Comparison of ENCODE assay signal across 13 mouse cellular contexts in genomic region chr4:115546141-115546828, GRCm38 (mm10). TPM values are rescaled to one million over a fixed set of nuclear protein-coding genes. Genes with fewer than 3 reads are reported as not detected.
A peak's percentile ranks its signal among the peaks of the same experiment; 100 is the strongest.
DNase-seq lines count a peak whose midpoint lies in the region; ATAC-seq lines count a peak whose summit lies in the region.
"Had no signal": no experiment of that assay in that cellular context is flagged by ENCODE, and none has a peak within 500 bp of the region (broad histone marks: within the 10 kb centered on the region; RNA-seq: fewer than 3 reads in every experiment).

No protein-coding gene starts in this region.

- no peaks in the 10 kb centered on the region for H3K9me3 ChIP-seq in heart, embryonic 14.5 days (ENCODE audit: control insufficient read depth, low read length)
- H3K9me3 ChIP-seq: embryonic facial prominence, embryonic 10.5 days; forebrain, embryonic 10.5 days; hindbrain, embryonic 13.5 days had no signal

- no peak overlapping the region for H3K27ac ChIP-seq in heart, embryonic 14.5 days (replicated peaks in 1 of 2; ENCODE audit: control insufficient read depth in 1 of 2, insufficient read depth in 1 of 2, low read depth in 2 of 2, low read length in 2 of 2)
- H3K27ac ChIP-seq: embryonic facial prominence, embryonic 10.5 days; forebrain, embryonic 10.5 days; hindbrain, embryonic 13.5 days had no signal

- H3K4me2 ChIP-seq in heart, embryonic 14.5 days (ENCODE audit: low read length): no peak overlapping the region
- H3K4me2 ChIP-seq: hindbrain, embryonic 13.5 days had no signal

- WGBS in heart, embryonic 14.5 days: 38% methylated on average over 2 of the region's 2 CpGs

- H3K4me1 ChIP-seq in heart, embryonic 14.5 days (ENCODE audit: control insufficient read depth in 2 of 2, insufficient read depth in 2 of 2, low read length in 2 of 2): no peaks in the 10 kb centered on the region
- H3K4me1 ChIP-seq: embryonic facial prominence, embryonic 10.5 days; forebrain, embryonic 10.5 days; hindbrain, embryonic 13.5 days had no signal

- no peaks in the 10 kb centered on the region for H3K27me3 ChIP-seq in heart, embryonic 14.5 days (ENCODE audit: control insufficient read depth, insufficient read depth, low read length)
- H3K27me3 ChIP-seq: hindbrain, embryonic 13.5 days had no signal

- DNase-seq in kidney, adult 8-10 months: peak; percentile 12 to 32
- no peak for DNase-seq in kidney, postnatal 25 days
- DNase-seq in kidney, postnatal 14 days: peak; percentile 45
- DNase-seq in lung, postnatal 36 days: peak; percentile 59
- DNase-seq in layer of hippocampus, adult 9-10 months (ENCODE audit: low spot score): no peak
- DNase-seq in right cerebral cortex, postnatal 10 days (ENCODE audit: low spot score in 2 of 2): no peak
- DNase-seq: cerebellum, adult 18-20 months; thymus, postnatal 4 days had no signal

- H3K36me3 ChIP-seq in heart, embryonic 14.5 days (ENCODE audit: control insufficient read depth, insufficient read depth, low read length): no peaks in the 10 kb centered on the region
- H3K36me3 ChIP-seq: embryonic facial prominence, embryonic 10.5 days; forebrain, embryonic 10.5 days; hindbrain, embryonic 13.5 days had no signal

- no peak overlapping the region for H3K9ac ChIP-seq in heart, embryonic 14.5 days (ENCODE audit: low read length)
- H3K9ac ChIP-seq: hindbrain, embryonic 13.5 days had no signal

- H3K4me3 ChIP-seq in heart, embryonic 14.5 days (ENCODE audit: control insufficient read depth in 1 of 2, insufficient read depth in 1 of 2, low read depth in 1 of 2, low read length in 2 of 2): no peak overlapping the region
- H3K4me3 ChIP-seq: embryonic facial prominence, embryonic 10.5 days; forebrain, embryonic 10.5 days; hindbrain, embryonic 13.5 days had no signal

- peak; percentile 56; the same call in 1 of the 2 replicates for ATAC-seq in heart, embryonic 14.5 days (ENCODE audit: insufficient number of reproducible peaks, insufficient read depth, low FRiP score, low read depth)

RNA-seq across cellular contexts. Expression of gene Cyp4a31, which starts 17.2 kb away (rescaled TPM):
- not detected in 2 replicates for polyA plus RNA-seq in heart, embryonic 14.5 days (2014; fragmentation: Nextera tagmentation; extraction: Ambion mirVana)
- polyA plus RNA-seq: embryonic facial prominence, embryonic 10.5 days; forebrain, embryonic 10.5 days; hindbrain, embryonic 13.5 days; stomach, embryonic 16.5 days had no signal

RNA-seq across cellular contexts. Expression of gene Cyp4a10, which starts 28.2 kb away (rescaled TPM):
- not detected in 2 replicates for polyA plus RNA-seq in heart, embryonic 14.5 days (2014; fragmentation: Nextera tagmentation; extraction: Ambion mirVana)
- polyA plus RNA-seq: embryonic facial prominence, embryonic 10.5 days; forebrain, embryonic 10.5 days; hindbrain, embryonic 13.5 days had no signal

RNA-seq across cellular contexts. Expression of gene Cyp4a14, which starts 50.3 kb away (rescaled TPM):
- not detected in 2 replicates for polyA plus RNA-seq in heart, embryonic 14.5 days (2014; fragmentation: Nextera tagmentation; extraction: Ambion mirVana)
- polyA plus RNA-seq: embryonic facial prominence, embryonic 10.5 days; forebrain, embryonic 10.5 days; hindbrain, embryonic 13.5 days; stomach, embryonic 16.5 days had no signal

RNA-seq across cellular contexts. Expression of gene Cyp4a32, which starts 54.5 kb away (rescaled TPM):
- not detected in 2 replicates for polyA plus RNA-seq in heart, embryonic 14.5 days (2014; fragmentation: Nextera tagmentation; extraction: Ambion mirVana)
- polyA plus RNA-seq: embryonic facial prominence, embryonic 10.5 days; forebrain, embryonic 10.5 days; hindbrain, embryonic 13.5 days; stomach, embryonic 16.5 days had no signal

Comparison
In these comparisons a context has a peak if more than half of its experiments do, and no peak if none do; other contexts are left out.
1. DNase-seq: peak in kidney, adult 8-10 months (2 of 2), kidney, postnatal 14 days (single experiment) and lung, postnatal 36 days (single experiment); none in kidney, postnatal 25 days (0 of 2), layer of hippocampus, adult 9-10 months (single experiment) and right cerebral cortex, postnatal 10 days (0 of 2).